Mouse (Mus musculus) limb, embryonic 13.5 days (tissue): ENCODE measurements around the gene Bpifc. TPM values are rescaled to one million over a fixed set of nuclear protein-coding genes. Genes with fewer than 3 reads are reported as not detected.

ENCODE experiments used
- ATAC-seq: fragments of 200-750 bp; cut with Nextera tagmentation; 2 replicates; pipeline ENCODE4 v1.8.0; 2017; ENCODE audit warnings: low read depth, moderate number of reproducible peaks, moderate TSS enrichment; ENCODE audit not compliant: low FRiP score
- H3K27ac ChIP-seq: fragments of 300-500 bp; sonication (generic); 2 replicates; pipeline ENCODE4 v1.5.1; 2015; ENCODE audit warnings: inconsistent platforms, mild to moderate bottlenecking, moderate library complexity
- H3K27me3 ChIP-seq: fragments of 300-500 bp; sonication (generic); 2 replicates; pipeline ENCODE4 v1.6.1; 2015; ENCODE audit warnings: mild to moderate bottlenecking, inconsistent platforms
- H3K36me3 ChIP-seq: fragments of 300-500 bp; sonication (generic); 2 replicates; pipeline ENCODE4 v1.6.1; 2015; ENCODE audit warnings: inconsistent platforms, mild to moderate bottlenecking, moderate library complexity
- H3K4me1 ChIP-seq: fragments of 300-500 bp; sonication (generic); 2 replicates; pipeline ENCODE4 v1.6.1; 2015; ENCODE audit warnings: inconsistent platforms
- H3K4me2 ChIP-seq: fragments of 300-500 bp; sonication (generic); replicated peaks from 2 replicates; pipeline ENCODE4 v1.6.1; 2015; ENCODE audit warnings: inconsistent platforms, mild to moderate bottlenecking, moderate library complexity
- H3K4me3 ChIP-seq: fragments of 300-500 bp; sonication (generic); 2 replicates; pipeline ENCODE4 v1.5.1; 2015; ENCODE audit warnings: moderate library complexity, mild to moderate bottlenecking, inconsistent platforms
- H3K9ac ChIP-seq: fragments of 300-500 bp; sonication (generic); 2 replicates; pipeline ENCODE4 v1.6.1; 2015; ENCODE audit warnings: mild to moderate bottlenecking, inconsistent platforms
- H3K9me3 ChIP-seq: fragments of 300-500 bp; sonication (generic); 2 replicates; pipeline ENCODE4 v1.6.1; 2016; ENCODE audit warnings: inconsistent platforms
- WGBS: fragments of 180-500 bp; shearing (Covaris S2); methylation state at CpG from one replicate; pipeline ENCODE4 v1.1.7; 2015; 5-methylcytosine and 5-hydroxymethylcytosine counted together
- polyA plus RNA-seq: library from polyadenylated mRNA; unstranded; fragments of >200 nt; fragmentation: Nextera tagmentation; extraction: Ambion mirVana; gene quantifications from 2 replicates; pipeline ENCODE4 v1.2.1, GENCODE M21; 2015

The Bpifc gene
- polyA plus RNA-seq, 1 experiment from 2014 or later: 0.47 TPM

DNA sequence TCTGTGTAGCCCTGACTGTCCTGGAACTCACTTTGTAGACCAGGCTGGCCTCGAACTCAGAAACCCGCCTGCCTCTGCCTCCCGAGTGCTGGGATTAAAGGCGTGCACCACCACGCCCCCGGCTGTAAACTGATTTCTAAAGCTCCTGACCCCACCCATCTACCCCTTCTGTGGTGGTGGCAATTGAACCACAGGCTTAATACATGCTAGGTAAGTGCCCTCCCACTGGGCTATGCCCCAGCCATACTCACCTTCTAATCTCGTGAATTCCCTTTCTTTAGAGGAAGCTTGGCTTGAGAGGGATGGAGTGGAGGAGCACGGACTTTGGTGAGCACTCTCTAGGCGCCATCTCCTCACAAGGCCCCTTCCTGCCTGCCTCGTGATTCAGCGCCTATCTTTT lies 81.7 kb downstream of the Bpifc start:
- H3K27me3 ChIP-seq: peaks cover 49% of the 10 kb centered on the region
- H3K4me1 ChIP-seq: peaks cover 23% of the 10 kb centered on the region
- H3K4me3 ChIP-seq: no peak overlapping the region
- 91% methylated on average over 11 of the region's 11 CpGs for WGBS
- no peak overlapping the region for H3K9ac ChIP-seq
- no peak for ATAC-seq
- no peak overlapping the region for H3K4me2 ChIP-seq
- H3K36me3 ChIP-seq: no peaks in the 10 kb centered on the region
- H3K9me3 ChIP-seq: no peaks in the 10 kb centered on the region
- H3K27ac ChIP-seq: no peak overlapping the region

GRCm38 (mm10) chr10:85929208-85929591 lies 82.5 kb downstream of the Bpifc start:
- no peak overlapping the region for H3K27ac ChIP-seq
- H3K4me2 ChIP-seq: peak overlapping the region; percentile 97
- no peaks in the 10 kb centered on the region for H3K9me3 ChIP-seq
- no peaks in the 10 kb centered on the region for H3K36me3 ChIP-seq
- 50% methylated on average over 11 of the region's 11 CpGs for WGBS
- no peak for ATAC-seq
- peaks cover 49% of the 10 kb centered on the region for H3K27me3 ChIP-seq
- no peak overlapping the region for H3K9ac ChIP-seq
- H3K4me3 ChIP-seq: peak overlapping the region; percentile 60
- peaks cover 23% of the 10 kb centered on the region for H3K4me1 ChIP-seq

GRCm38 (mm10) chr10:85928499-85929207 lies 83.0 kb downstream of the Bpifc start:
- H3K36me3 ChIP-seq: no peaks in the 10 kb centered on the region
- no peak overlapping the region for H3K27ac ChIP-seq
- H3K4me2 ChIP-seq: peak overlapping the region; percentile 97
- no peaks in the 10 kb centered on the region for H3K9me3 ChIP-seq
- H3K9ac ChIP-seq: peak overlapping the region; percentile 58
- WGBS: under 1% methylated on average over 63 of the region's 63 CpGs
- peaks cover 23% of the 10 kb centered on the region for H3K4me1 ChIP-seq
- peak overlapping the region; percentile 60 for H3K4me3 ChIP-seq
- H3K27me3 ChIP-seq: peaks cover 49% of the 10 kb centered on the region
- ATAC-seq: peak; percentile 64

DNA sequence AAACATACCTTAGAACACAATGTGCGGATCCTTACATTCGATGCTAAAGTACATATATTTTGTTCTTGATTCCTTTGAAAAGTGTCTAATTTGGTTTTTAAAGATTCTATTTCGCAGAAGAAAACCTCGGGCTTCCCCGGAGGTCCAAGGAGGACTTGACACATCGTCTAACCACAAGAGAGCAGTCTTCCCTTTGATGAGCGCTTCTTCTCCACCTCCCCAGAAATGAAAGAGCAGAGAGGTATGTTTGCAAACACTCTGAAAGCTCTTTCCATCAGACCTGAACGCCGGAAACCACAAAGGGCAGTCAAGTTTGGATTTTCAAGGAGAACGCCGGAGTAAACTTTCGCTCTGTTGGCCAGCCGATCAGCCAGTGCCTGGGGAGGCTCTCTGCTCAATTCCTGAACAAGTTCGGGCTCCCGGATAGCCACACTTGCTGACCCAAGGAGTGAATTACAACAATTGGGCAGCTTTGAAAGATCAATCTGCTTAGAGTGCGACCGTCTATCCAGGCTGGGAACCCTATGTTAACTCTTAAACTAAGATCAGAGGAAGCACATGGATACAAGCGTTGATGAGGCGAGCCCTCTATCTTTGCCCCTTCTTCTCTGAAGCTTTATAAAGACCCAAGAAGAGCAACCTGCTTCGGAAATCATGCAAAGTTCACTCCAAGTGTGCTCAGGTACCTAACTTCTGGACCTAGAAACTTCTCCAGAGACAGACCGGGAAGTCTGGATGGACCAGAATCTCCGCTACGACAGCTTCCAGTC lies 83.8 kb downstream of the Bpifc start, which contains the start of gene Ascl4:
TSS of gene Ascl4 (plus strand) at position 6 of the 770 bp plus-strand sequence.
- WGBS: 2% methylated on average over 23 of the region's 23 CpGs
- ATAC-seq: no peak
- no peak within 1 kb of the TSS for H3K27ac ChIP-seq

DNA sequence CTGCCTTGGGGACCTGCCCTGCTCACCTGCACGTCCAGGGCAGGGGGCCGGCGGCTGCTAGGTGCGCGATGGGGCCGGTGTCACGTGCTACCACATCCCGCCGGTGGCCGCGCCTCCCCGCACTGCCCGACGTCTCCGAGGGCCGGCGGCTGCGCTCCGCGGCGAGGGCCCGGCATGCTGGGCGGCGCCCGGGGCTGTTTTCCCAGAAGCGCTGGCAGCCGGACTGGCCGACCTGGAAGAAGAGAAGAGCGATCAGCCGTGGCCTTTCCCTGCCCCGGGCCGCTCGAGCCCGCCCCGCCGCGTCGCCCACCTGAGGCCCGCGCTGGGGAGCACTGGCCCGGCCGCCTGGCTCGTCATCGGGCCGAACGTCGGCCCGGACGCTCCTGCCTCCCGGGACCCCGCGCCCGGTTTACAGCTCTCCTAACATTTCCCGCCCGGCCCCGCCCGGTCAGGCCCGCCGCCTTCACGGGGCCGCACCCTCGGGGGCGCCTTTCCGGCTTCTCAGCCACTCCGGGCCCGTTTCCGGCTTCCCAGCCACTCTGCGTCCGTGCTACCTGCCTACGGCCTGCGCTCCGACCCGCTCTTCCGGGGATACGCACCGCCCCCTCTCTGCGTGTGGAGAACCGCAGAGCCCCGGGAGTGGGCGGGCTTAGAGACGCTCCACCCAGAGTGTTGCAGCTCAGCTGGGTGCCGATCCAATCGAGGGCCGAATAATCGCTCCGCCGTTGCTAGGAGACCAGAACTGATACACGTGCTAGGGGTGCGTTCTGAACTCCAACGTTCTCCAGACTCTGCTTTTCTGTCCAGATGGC lies 95.0 kb downstream of the Bpifc start, which contains the start of gene Prdm4:
TSS of gene Prdm4 (minus strand) at position 645 of the 812 bp plus-strand sequence.
- WGBS: under 1% methylated on average over 87 of the region's 90 CpGs
- Histone ChIP-seq H3K9ac (peak within 1 kb of the TSS; percentile 86), H3K4me1 (peaks cover 19% of the 10 kb centered on the region), H3K4me3 (peak within 1 kb of the TSS; percentile 75), H3K36me3 (peaks cover 26% of the 10 kb centered on the region), H3K27me3 (no peaks in the 10 kb centered on the region), H3K4me2 (peak within 1 kb of the TSS; percentile 79), H3K9me3 (no peaks in the 10 kb centered on the region), H3K27ac (peak within 1 kb of the TSS; percentile 73)
- ATAC-seq: peak; percentile 99

More for the DNA sequence above, 83.8 kb downstream of the Bpifc start, which contains the start of gene Ascl4:
- H3K4me1 ChIP-seq: peaks cover 20% of the 10 kb centered on the region
- no peaks in the 10 kb centered on the region for H3K36me3 ChIP-seq
- H3K4me2 ChIP-seq: peak within 1 kb of the TSS; percentile 97
- H3K27me3 ChIP-seq: peaks cover 49% of the 10 kb centered on the region
- H3K4me3 ChIP-seq: peak within 1 kb of the TSS; percentile 60
- no peaks in the 10 kb centered on the region for H3K9me3 ChIP-seq
- H3K9ac ChIP-seq: peak within 1 kb of the TSS; percentile 58

Other genes with a start within 250 kb of the Bpifc start
- gene Pwp1, start 182.4 kb downstream of the Bpifc start, polyA plus RNA-seq: 82.6 and 86.8 TPM in 2 replicates
- gene Prdm4, start 94.8 kb downstream of the Bpifc start, polyA plus RNA-seq: 18.3 and 19.1 TPM in 2 replicates
- 0.33 and 0.66 TPM in 2 replicates for gene Ascl4, start 84.2 kb downstream of the Bpifc start, polyA plus RNA-seq
- gene Rtcb, start 54.1 kb downstream of the Bpifc start, polyA plus RNA-seq: 219 and 222 TPM in 2 replicates
- 33.3 and 33.5 TPM in 2 replicates for gene Fbxo7, start 10.1 kb upstream of the Bpifc start, polyA plus RNA-seq